Mouse (Mus musculus): ENCODE measurements around the gene Dusp6.
"Not testable (repeated sequence)": the region's sequence is repeated elsewhere in the genome, so short reads cannot be mapped to it uniquely, and the experiment has no call there.

Dusp6 gene

GRCm38 (mm10) chr10:99262867-99263379, at the start of gene Dusp6:
Dusp6 (plus strand) TSS chr10:99263231.
- in situ Hi-C loops (cut with MboI; ENCODE audit: unreplicated experiment in 2 of 2): loop anchor here (5.0 to 25.0 kb wide), 11 partner anchors 66 to 476 kb away; partner anchors contain the start of genes Atp2b1 (in 2 of the 2), Galnt4 (in 2 of the 2) and Poc1b (in 2 of the 2)

GRCm38 (mm10) chr10:99214421-99215299, 48.4 kb upstream of the Dusp6 start:
- in situ Hi-C loops (cut with MboI; ENCODE audit: unreplicated experiment in 2 of 2): no loop called here

GRCm38 (mm10) chr10:99216570-99216969, 46.5 kb upstream of the Dusp6 start:
- in situ Hi-C loops (cut with MboI; ENCODE audit: unreplicated experiment in 2 of 2): not testable (repeated sequence)

GRCm38 (mm10) chr10:99221540-99221939, 41.5 kb upstream of the Dusp6 start:
- in situ Hi-C loops (cut with MboI; ENCODE audit: unreplicated experiment in 2 of 2): no loop called here

GRCm38 (mm10) chr10:99222726-99223125, 40.3 kb upstream of the Dusp6 start:
- in situ Hi-C loops (cut with MboI; ENCODE audit: unreplicated experiment in 2 of 2): no loop called here

- in situ Hi-C loops (cut with MboI; ENCODE audit: unreplicated experiment in 2 of 2): no loop called here
Observed at GRCm38 (mm10) chr10:99224218-99224617, 38.8 kb upstream of the Dusp6 start.

GRCm38 (mm10) chr10:99226782-99227181, 36.2 kb upstream of the Dusp6 start:
- in situ Hi-C loops (cut with MboI; ENCODE audit: unreplicated experiment in 2 of 2): no loop called here

GRCm38 (mm10) chr10:99227968-99228864, 34.8 kb upstream of the Dusp6 start:
- in situ Hi-C loops (cut with MboI; ENCODE audit: unreplicated experiment in 2 of 2): no loop called here

GRCm38 (mm10) chr10:99229031-99229684, 33.9 kb upstream of the Dusp6 start:
- in situ Hi-C loops (cut with MboI; ENCODE audit: unreplicated experiment in 2 of 2): no loop called here

- in situ Hi-C loops (cut with MboI; ENCODE audit: unreplicated experiment in 2 of 2): no loop called here
Observed at GRCm38 (mm10) chr10:99232518-99233227, 30.4 kb upstream of the Dusp6 start.

- in situ Hi-C loops (cut with MboI; ENCODE audit: unreplicated experiment in 2 of 2): no loop called here
Observed at GRCm38 (mm10) chr10:99234336-99234735, 28.7 kb upstream of the Dusp6 start.

GRCm38 (mm10) chr10:99235081-99235480, 27.9 kb upstream of the Dusp6 start:
- in situ Hi-C loops (cut with MboI; ENCODE audit: unreplicated experiment in 2 of 2): no loop called here

GRCm38 (mm10) chr10:99237205-99237832, 25.7 kb upstream of the Dusp6 start:
- in situ Hi-C loops (cut with MboI; ENCODE audit: unreplicated experiment in 2 of 2): no loop called here

GRCm38 (mm10) chr10:99238537-99238936, 24.5 kb upstream of the Dusp6 start:
- in situ Hi-C loops (cut with MboI; ENCODE audit: unreplicated experiment in 2 of 2): no loop called here

- in situ Hi-C loops (cut with MboI; ENCODE audit: unreplicated experiment in 2 of 2): no loop called here
Observed at GRCm38 (mm10) chr10:99241284-99241828, 21.7 kb upstream of the Dusp6 start.

- in situ Hi-C loops (cut with MboI; ENCODE audit: unreplicated experiment in 2 of 2): no loop called here
Observed at GRCm38 (mm10) chr10:99241829-99242711, 21.0 kb upstream of the Dusp6 start.

GRCm38 (mm10) chr10:99242721-99243120, 20.3 kb upstream of the Dusp6 start:
- in situ Hi-C loops (cut with MboI; ENCODE audit: unreplicated experiment in 2 of 2): no loop called here

GRCm38 (mm10) chr10:99243907-99244489, 19.0 kb upstream of the Dusp6 start:
- in situ Hi-C loops (cut with MboI; ENCODE audit: unreplicated experiment in 2 of 2): no loop called here
